Mouse (Mus musculus): ENCODE results near the gene Rgs1. TPM values are rescaled to one million over a fixed set of nuclear protein-coding genes. Genes with fewer than 3 reads are reported as not detected.

Gene Rgs1
- polyA plus RNA-seq (2014; fragmentation: Nextera tagmentation; extraction: Ambion mirVana), result not detected in 2 replicates

GRCm38 (mm10) chr1:144248923-144249322, at the start of gene Rgs1:
TSS of gene Rgs1 (minus strand) at chr1:144249242.
- H3K9ac ChIP-seq (ENCODE audit: low read length), result no peak within 1 kb of the TSS
- ATAC-seq (ENCODE audit: insufficient number of reproducible peaks, low FRiP score, low TSS enrichment, low read depth) (no peak), DNase-seq (ENCODE audit: low spot score) (no peak)
- H3K4me3 ChIP-seq (ENCODE audit: low read depth, low read length), result no peak within 1 kb of the TSS
- 75% methylated on average over 9 of the region's 9 CpGs for WGBS
- no peaks in the 10 kb centered on the region for H3K36me3 ChIP-seq (ENCODE audit: control insufficient read depth, insufficient read depth, low read length)
- no peaks in the 10 kb centered on the region for H3K4me1 ChIP-seq (ENCODE audit: control insufficient read depth, insufficient read depth, low read length)
- H3K9me3 ChIP-seq (ENCODE audit: control insufficient read depth, low read length), result no peaks in the 10 kb centered on the region
- no peaks in the 10 kb centered on the region for H3K27me3 ChIP-seq (ENCODE audit: control insufficient read depth, insufficient read depth, low read length)
- no peak within 1 kb of the TSS for H3K4me2 ChIP-seq (ENCODE audit: low read depth, severe bottlenecking)
- no peak within 1 kb of the TSS for H3K27ac ChIP-seq (replicated peaks; ENCODE audit: low read depth, low read length)

GRCm38 (mm10) chr1:144283020-144284014, 34.3 kb upstream of the Rgs1 start:
- H3K4me1 ChIP-seq (ENCODE audit: control insufficient read depth, insufficient read depth, low read length), result no peaks in the 10 kb centered on the region
- no peak overlapping the region for H3K4me2 ChIP-seq (ENCODE audit: low read depth, severe bottlenecking)
- no peaks in the 10 kb centered on the region for H3K36me3 ChIP-seq (ENCODE audit: control insufficient read depth, insufficient read depth, low read length)
- H3K27me3 ChIP-seq (ENCODE audit: control insufficient read depth, insufficient read depth, low read length), result no peaks in the 10 kb centered on the region
- ATAC-seq (ENCODE audit: insufficient number of reproducible peaks, low FRiP score, low TSS enrichment, low read depth), result no peak
- WGBS, result 96% methylated on average over 3 of the region's 3 CpGs
- no peaks in the 10 kb centered on the region for H3K9me3 ChIP-seq (ENCODE audit: control insufficient read depth, low read length)
- H3K4me3 ChIP-seq (ENCODE audit: low read depth, low read length), result no peak overlapping the region
- no peak for DNase-seq (ENCODE audit: low spot score)
- no peak overlapping the region for H3K9ac ChIP-seq (ENCODE audit: low read length)
- no peak overlapping the region for H3K27ac ChIP-seq (replicated peaks; ENCODE audit: low read depth, low read length)

GRCm38 (mm10) chr1:144280056-144280455, 31.0 kb upstream of the Rgs1 start:
- H3K4me3 ChIP-seq (ENCODE audit: low read depth, low read length), result no peak overlapping the region
- no peaks in the 10 kb centered on the region for H3K36me3 ChIP-seq (ENCODE audit: control insufficient read depth, insufficient read depth, low read length)
- WGBS, result 88% methylated on average over 4 of the region's 4 CpGs
- DNase-seq (ENCODE audit: low spot score) (no peak), ATAC-seq (ENCODE audit: insufficient number of reproducible peaks, low FRiP score, low TSS enrichment, low read depth) (no peak)
- H3K27ac ChIP-seq (replicated peaks; ENCODE audit: low read depth, low read length), result no peak overlapping the region
- no peaks in the 10 kb centered on the region for H3K27me3 ChIP-seq (ENCODE audit: control insufficient read depth, insufficient read depth, low read length)
- no peak overlapping the region for H3K4me2 ChIP-seq (ENCODE audit: low read depth, severe bottlenecking)
- no peak overlapping the region for H3K9ac ChIP-seq (ENCODE audit: low read length)
- H3K9me3 ChIP-seq (ENCODE audit: control insufficient read depth, low read length), result no peaks in the 10 kb centered on the region
- H3K4me1 ChIP-seq (ENCODE audit: control insufficient read depth, insufficient read depth, low read length), result no peaks in the 10 kb centered on the region

- no peak overlapping the region for H3K4me2 ChIP-seq (ENCODE audit: low read depth, severe bottlenecking)
- ATAC-seq (ENCODE audit: insufficient number of reproducible peaks, low FRiP score, low TSS enrichment, low read depth), result no peak
- 86% methylated on average over 2 of the region's 2 CpGs for WGBS
These were observed 23.9 kb upstream of the Rgs1 start for GRCm38 (mm10) chr1:144272991-144273390.

GRCm38 (mm10) chr1:144269112-144269511, 20.1 kb upstream of the Rgs1 start:
- Histone ChIP-seq H3K9ac (ENCODE audit: low read length) (no peak overlapping the region), H3K36me3 (ENCODE audit: control insufficient read depth, insufficient read depth, low read length) (no peaks in the 10 kb centered on the region), H3K4me2 (ENCODE audit: low read depth, severe bottlenecking) (no peak overlapping the region), H3K27me3 (ENCODE audit: control insufficient read depth, insufficient read depth, low read length) (no peaks in the 10 kb centered on the region), H3K4me3 (ENCODE audit: low read depth, low read length) (no peak overlapping the region), H3K4me1 (ENCODE audit: control insufficient read depth, insufficient read depth, low read length) (no peaks in the 10 kb centered on the region), H3K27ac (replicated peaks; ENCODE audit: low read depth, low read length) (no peak overlapping the region), H3K9me3 (ENCODE audit: control insufficient read depth, low read length) (no peaks in the 10 kb centered on the region)
- no peak for DNase-seq (ENCODE audit: low spot score)
- WGBS, result 93% methylated on average over 2 of the region's 2 CpGs
- no peak for ATAC-seq (ENCODE audit: insufficient number of reproducible peaks, low FRiP score, low TSS enrichment, low read depth)

More at GRCm38 (mm10) chr1:144272991-144273390, 23.9 kb upstream of the Rgs1 start:
- Histone ChIP-seq H3K27ac (replicated peaks; ENCODE audit: low read depth, low read length) (no peak overlapping the region), H3K27me3 (ENCODE audit: control insufficient read depth, insufficient read depth, low read length) (no peaks in the 10 kb centered on the region), H3K4me1 (ENCODE audit: control insufficient read depth, insufficient read depth, low read length) (no peaks in the 10 kb centered on the region), H3K9me3 (ENCODE audit: control insufficient read depth, low read length) (no peaks in the 10 kb centered on the region), H3K36me3 (ENCODE audit: control insufficient read depth, insufficient read depth, low read length) (no peaks in the 10 kb centered on the region), H3K9ac (ENCODE audit: low read length) (no peak overlapping the region), H3K4me3 (ENCODE audit: low read depth, low read length) (no peak overlapping the region)
- no peak for DNase-seq (ENCODE audit: low spot score)

GRCm38 (mm10) chr1:144267471-144268470, 18.7 kb upstream of the Rgs1 start:
- Histone ChIP-seq H3K27ac (replicated peaks; ENCODE audit: low read depth, low read length) (no peak overlapping the region), H3K4me2 (ENCODE audit: low read depth, severe bottlenecking) (no peak overlapping the region), H3K9ac (ENCODE audit: low read length) (no peak overlapping the region), H3K4me1 (ENCODE audit: control insufficient read depth, insufficient read depth, low read length) (no peaks in the 10 kb centered on the region), H3K4me3 (ENCODE audit: low read depth, low read length) (no peak overlapping the region), H3K9me3 (ENCODE audit: control insufficient read depth, low read length) (no peaks in the 10 kb centered on the region), H3K36me3 (ENCODE audit: control insufficient read depth, insufficient read depth, low read length) (no peaks in the 10 kb centered on the region), H3K27me3 (ENCODE audit: control insufficient read depth, insufficient read depth, low read length) (no peaks in the 10 kb centered on the region)
- ATAC-seq (ENCODE audit: insufficient number of reproducible peaks, low FRiP score, low TSS enrichment, low read depth) (no peak), DNase-seq (ENCODE audit: low spot score) (no peak)
- 76% methylated on average over 3 of the region's 3 CpGs for WGBS

- Histone ChIP-seq H3K27me3 (ENCODE audit: control insufficient read depth, insufficient read depth, low read length) (no peaks in the 10 kb centered on the region), H3K27ac (replicated peaks; ENCODE audit: low read depth, low read length) (no peak overlapping the region), H3K4me2 (ENCODE audit: low read depth, severe bottlenecking) (no peak overlapping the region), H3K9me3 (ENCODE audit: control insufficient read depth, low read length) (no peaks in the 10 kb centered on the region), H3K4me1 (ENCODE audit: control insufficient read depth, insufficient read depth, low read length) (no peaks in the 10 kb centered on the region), H3K4me3 (ENCODE audit: low read depth, low read length) (no peak overlapping the region), H3K9ac (ENCODE audit: low read length) (no peak overlapping the region), H3K36me3 (ENCODE audit: control insufficient read depth, insufficient read depth, low read length) (no peaks in the 10 kb centered on the region)
- no peak for DNase-seq (ENCODE audit: low spot score)
- 94% methylated on average over 3 of the region's 3 CpGs for WGBS
- ATAC-seq (ENCODE audit: insufficient number of reproducible peaks, low FRiP score, low TSS enrichment, low read depth), result no peak
These were observed 15.0 kb upstream of the Rgs1 start for GRCm38 (mm10) chr1:144264000-144264399.

GRCm38 (mm10) chr1:144262008-144262407, 13.0 kb upstream of the Rgs1 start:
- no peak overlapping the region for H3K9ac ChIP-seq (ENCODE audit: low read length)
- no peaks in the 10 kb centered on the region for H3K4me1 ChIP-seq (ENCODE audit: control insufficient read depth, insufficient read depth, low read length)
- H3K27me3 ChIP-seq (ENCODE audit: control insufficient read depth, insufficient read depth, low read length), result no peaks in the 10 kb centered on the region
- H3K27ac ChIP-seq (replicated peaks; ENCODE audit: low read depth, low read length), result no peak overlapping the region
- no peak overlapping the region for H3K4me2 ChIP-seq (ENCODE audit: low read depth, severe bottlenecking)
- H3K36me3 ChIP-seq (ENCODE audit: control insufficient read depth, insufficient read depth, low read length), result no peaks in the 10 kb centered on the region
- ATAC-seq (ENCODE audit: insufficient number of reproducible peaks, low FRiP score, low TSS enrichment, low read depth), result no peak
- no peak for DNase-seq (ENCODE audit: low spot score)
- no peak overlapping the region for H3K4me3 ChIP-seq (ENCODE audit: low read depth, low read length)
- no peaks in the 10 kb centered on the region for H3K9me3 ChIP-seq (ENCODE audit: control insufficient read depth, low read length)
